8 mouse cellular contexts compared by ENCODE assay signal in genomic region chr10:74920853-74921567, GRCm38 (mm10). TPM values are rescaled to one million over a fixed set of nuclear protein-coding genes. Genes with fewer than 3 reads are reported as not detected.
A peak's percentile ranks its signal among the peaks of the same experiment; 100 is the strongest.
DNase-seq lines count a peak whose midpoint lies in the region; ATAC-seq and TF ChIP-seq lines count a peak whose summit lies in the region.

No protein-coding gene starts in this region.

- H3K4me3 ChIP-seq in heart, embryonic 15.5 days: no peak overlapping the region
- H3K4me3 ChIP-seq in megakaryocyte, embryonic 14.5 days (replicated peaks): peak overlapping the region; percentile 66

- peaks cover 4% of the 10 kb centered on the region; the same call in 1 of the 2 replicates for H3K4me1 ChIP-seq in heart, embryonic 15.5 days (replicated peaks)
- peaks cover 46% of the 10 kb centered on the region for H3K4me1 ChIP-seq in megakaryocyte, embryonic 14.5 days

- H3K27ac ChIP-seq in heart, embryonic 15.5 days: no peak overlapping the region

- H3K4me2 ChIP-seq in heart, embryonic 15.5 days: no peak overlapping the region

- 39% methylated on average over 17 of the region's 17 CpGs for WGBS in heart, embryonic 15.5 days

- no peaks in the 10 kb centered on the region for H3K9me3 ChIP-seq in heart, embryonic 15.5 days (replicated peaks)
- H3K9me3 ChIP-seq in megakaryocyte, embryonic 14.5 days: no peaks in the 10 kb centered on the region

- H3K36me3 ChIP-seq in heart, embryonic 15.5 days: no peaks in the 10 kb centered on the region
- H3K36me3 ChIP-seq in megakaryocyte, embryonic 14.5 days (replicated peaks; ENCODE audit: low read length): no peaks in the 10 kb centered on the region

- H3K27me3 ChIP-seq in heart, embryonic 15.5 days: peaks cover 25% of the 10 kb centered on the region
- H3K27me3 ChIP-seq in megakaryocyte, embryonic 14.5 days (replicated peaks): peaks cover 39% of the 10 kb centered on the region

- DNase-seq in urinary bladder, postnatal 14 days (ENCODE audit: low spot score): peak; percentile 56
- DNase-seq in urinary bladder, postnatal 4 days (ENCODE audit: low spot score in 2 of 2): no peak
- DNase-seq in brain, embryonic 14.5 days (ENCODE audit: low read depth): peak; percentile 86
- DNase-seq in kidney, postnatal 14 days: peak; percentile 66
- DNase-seq in right cerebral cortex, postnatal 4 days: peak; percentile 61
- no peak for DNase-seq in cerebellum, adult 8-10 months

- peak; percentile 83 for TF ChIP-seq CTCF in brain, embryonic 14.5 days (IDR thresholded peaks at IDR 0.05; ENCODE audit: borderline replicate concordance, extremely low read depth, insufficient read depth, insufficient read length)

- ATAC-seq in heart, embryonic 15.5 days (replicated peaks; ENCODE audit: insufficient number of reproducible peaks, insufficient read depth, low FRiP score, low read depth): peak; percentile 50

- no peak overlapping the region for H3K9ac ChIP-seq in heart, embryonic 15.5 days

- no peak for TF ChIP-seq POLR2A in brain, embryonic 14.5 days (IDR thresholded peaks at IDR 0.05; ENCODE audit: borderline replicate concordance, extremely low read depth, insufficient read depth, insufficient read length, poor library complexity, severe bottlenecking)

RNA-seq across cellular contexts. Expression of gene Gnaz, which starts 46.0 kb away (rescaled TPM):
- polyA plus RNA-seq in brain, embryonic 14.5 days (2012; rRNA removed): 41.6 and 66.1 TPM in 2 replicates
- polyA plus RNA-seq in heart, embryonic 15.5 days (2015; fragmentation: Nextera tagmentation; extraction: Ambion mirVana): 1.2 and 1.7 TPM in 2 replicates
- 224 and 350 TPM in 2 replicates for polyA plus RNA-seq in megakaryocyte, embryonic 14.5 days (2012; ENCODE audit: insufficient read depth, low replicate concordance)

Comparison
In these comparisons a context has a peak if more than half of its experiments do, and no peak if none do; other contexts are left out.
1. DNase-seq: peak in urinary bladder, postnatal 14 days (single experiment), brain, embryonic 14.5 days (single experiment), kidney, postnatal 14 days (single experiment) and right cerebral cortex, postnatal 4 days (single experiment); none in urinary bladder, postnatal 4 days (0 of 2) and cerebellum, adult 8-10 months (single experiment).
2. RNA of gene Gnaz, which starts 46.0 kb away (polyA plus RNA-seq): 224 to 350 TPM in megakaryocyte, embryonic 14.5 days and 41.6 to 66.1 TPM in brain, embryonic 14.5 days; 1.2 to 1.7 TPM in heart, embryonic 15.5 days; every median in the first group is over 10 times any median in the second.